Comparison of ENCODE assay signal across 8 mouse cellular contexts in genomic region chr16:92313953-92314741, GRCm38 (mm10). TPM values are rescaled to one million over a fixed set of nuclear protein-coding genes. Genes with fewer than 3 reads are reported as not detected.
DNase-seq lines count a peak whose midpoint lies in the region; ATAC-seq lines count a peak whose summit lies in the region.

No protein-coding gene starts in this region.

- WGBS in intestine, embryonic 15.5 days: 46% methylated on average over 13 of the region's 13 CpGs
- 47% methylated on average over 13 of the region's 13 CpGs for WGBS in limb, embryonic 13.5 days
- 47% methylated on average over 13 of the region's 13 CpGs for WGBS in midbrain, embryonic 15.5 days

- peak; percentile 17 for DNase-seq in urinary bladder, postnatal 25 days (ENCODE audit: low spot score)
- DNase-seq in urinary bladder, postnatal 10 days (ENCODE audit: low spot score): no peak
- peak; percentile 64 to 65 for DNase-seq in cerebellum, postnatal 14 days
- peak; percentile 36 to 51 for DNase-seq in frontal cortex, postnatal 36 days (ENCODE audit: low spot score in 2 of 2)
- DNase-seq in testis, postnatal 10 days (ENCODE audit: low spot score): peak; percentile 54

- no peak overlapping the region for H3K4me2 ChIP-seq in intestine, embryonic 15.5 days (replicated peaks)
- H3K4me2 ChIP-seq in limb, embryonic 13.5 days (replicated peaks): no peak overlapping the region
- H3K4me2 ChIP-seq in midbrain, embryonic 15.5 days: no peak overlapping the region

- H3K9ac ChIP-seq in intestine, embryonic 15.5 days: no peak overlapping the region
- H3K9ac ChIP-seq in limb, embryonic 13.5 days: 0 out of 2 replicates have a peak overlapping the region, but pooled peaks have one; percentile 51
- H3K9ac ChIP-seq in midbrain, embryonic 15.5 days: no peak overlapping the region

- no peak overlapping the region for H3K4me3 ChIP-seq in intestine, embryonic 15.5 days (replicated peaks)
- no peak overlapping the region for H3K4me3 ChIP-seq in limb, embryonic 13.5 days
- H3K4me3 ChIP-seq in midbrain, embryonic 15.5 days: no peak overlapping the region

- H3K36me3 ChIP-seq in intestine, embryonic 15.5 days: peaks cover 4% of the 10 kb centered on the region; the same call in 1 of the 2 replicates
- peaks cover 38% of the 10 kb centered on the region for H3K36me3 ChIP-seq in limb, embryonic 13.5 days
- peaks cover 11% of the 10 kb centered on the region; the same call in 1 of the 2 replicates for H3K36me3 ChIP-seq in midbrain, embryonic 15.5 days (replicated peaks)

- 0 out of 2 replicates have a peak, but pooled peaks cover 3% of the 10 kb centered on the region for H3K4me1 ChIP-seq in intestine, embryonic 15.5 days (replicated peaks)
- H3K4me1 ChIP-seq in limb, embryonic 13.5 days: peaks cover 9% of the 10 kb centered on the region
- 0 out of 2 replicates have a peak, but pooled peaks cover 3% of the 10 kb centered on the region for H3K4me1 ChIP-seq in midbrain, embryonic 15.5 days

- no peaks in the 10 kb centered on the region for H3K9me3 ChIP-seq in intestine, embryonic 15.5 days
- no peaks in the 10 kb centered on the region for H3K9me3 ChIP-seq in limb, embryonic 13.5 days
- H3K9me3 ChIP-seq in midbrain, embryonic 15.5 days: no peaks in the 10 kb centered on the region

- H3K27me3 ChIP-seq in intestine, embryonic 15.5 days (replicated peaks): no peaks in the 10 kb centered on the region
- H3K27me3 ChIP-seq in limb, embryonic 13.5 days: no peaks in the 10 kb centered on the region
- H3K27me3 ChIP-seq in midbrain, embryonic 15.5 days (replicated peaks): no peaks in the 10 kb centered on the region

- peak; percentile 52 for ATAC-seq in intestine, embryonic 15.5 days
- ATAC-seq in limb, embryonic 13.5 days (ENCODE audit: low FRiP score, low read depth): peak; percentile 71
- ATAC-seq in midbrain, embryonic 15.5 days (replicated peaks): peak; percentile 84

- no peak overlapping the region for H3K27ac ChIP-seq in intestine, embryonic 15.5 days
- no peak overlapping the region for H3K27ac ChIP-seq in limb, embryonic 13.5 days
- no peak overlapping the region for H3K27ac ChIP-seq in midbrain, embryonic 15.5 days

RNA-seq across cellular contexts. Expression of gene Fam243, which starts 7.1 kb away (rescaled TPM):
- polyA plus RNA-seq in intestine, embryonic 15.5 days (2015; fragmentation: Nextera tagmentation; extraction: Ambion mirVana): not detected in 2 replicates
- polyA plus RNA-seq in limb, embryonic 13.5 days (2015; fragmentation: Nextera tagmentation; extraction: Ambion mirVana): not detected in 2 replicates
- polyA plus RNA-seq in midbrain, embryonic 15.5 days (2015; fragmentation: Nextera tagmentation; extraction: Ambion mirVana): 0.06 TPM in 1 of 2 replicates, not detected in the other

RNA-seq across cellular contexts. Expression of gene Smim11, which starts 13.1 kb away (rescaled TPM):
- polyA plus RNA-seq in intestine, embryonic 15.5 days (2015; fragmentation: Nextera tagmentation; extraction: Ambion mirVana): 110 and 128 TPM in 2 replicates
- polyA plus RNA-seq in limb, embryonic 13.5 days (2015; fragmentation: Nextera tagmentation; extraction: Ambion mirVana): 144 and 145 TPM in 2 replicates
- 57.3 and 58.1 TPM in 2 replicates for polyA plus RNA-seq in midbrain, embryonic 15.5 days (2015; fragmentation: Nextera tagmentation; extraction: Ambion mirVana)

RNA-seq across cellular contexts. Expression of gene Kcne2, which starts 22.0 kb away (rescaled TPM):
- 0.37 TPM in 1 of 2 replicates, not detected in the other for polyA plus RNA-seq in intestine, embryonic 15.5 days (2015; fragmentation: Nextera tagmentation; extraction: Ambion mirVana)
- 0.09 and 0.14 TPM in 2 replicates for polyA plus RNA-seq in limb, embryonic 13.5 days (2015; fragmentation: Nextera tagmentation; extraction: Ambion mirVana)
- polyA plus RNA-seq in midbrain, embryonic 15.5 days (2015; fragmentation: Nextera tagmentation; extraction: Ambion mirVana): 6.8 and 7.6 TPM in 2 replicates

RNA-seq across cellular contexts. Expression of gene Kcne1, which starts 45.1 kb away (rescaled TPM):
- 0.25 TPM in 1 of 2 replicates, not detected in the other for polyA plus RNA-seq in intestine, embryonic 15.5 days (2015; fragmentation: Nextera tagmentation; extraction: Ambion mirVana)
- 0.17 and 0.22 TPM in 2 replicates for polyA plus RNA-seq in limb, embryonic 13.5 days (2015; fragmentation: Nextera tagmentation; extraction: Ambion mirVana)
- polyA plus RNA-seq in midbrain, embryonic 15.5 days (2015; fragmentation: Nextera tagmentation; extraction: Ambion mirVana): 0.31 TPM in 1 of 2 replicates, not detected in the other
